In the genomic region with DNA sequence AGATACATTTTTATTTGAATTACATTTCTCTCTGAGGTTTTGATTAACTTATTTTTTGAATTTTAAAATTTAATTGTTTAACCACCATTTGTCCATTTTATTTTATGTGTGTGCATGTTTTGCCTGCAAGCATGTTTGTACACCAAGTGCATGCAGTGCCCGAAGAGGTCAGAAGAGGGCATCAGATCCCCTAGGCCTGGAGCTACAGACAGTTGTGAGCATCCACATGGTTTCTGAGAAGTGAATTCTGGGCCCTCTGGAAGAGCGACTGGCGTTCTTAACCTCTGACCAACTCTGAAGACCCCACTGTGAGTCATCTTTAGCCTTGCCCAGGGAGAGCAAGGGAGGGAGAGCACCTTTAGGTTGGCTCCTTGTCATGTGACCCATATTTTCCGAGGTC, we compare ENCODE assay signal across 8 mouse cellular contexts. TPM values are rescaled to one million over a fixed set of nuclear protein-coding genes. Genes with fewer than 3 reads are reported as not detected.
A peak's percentile ranks its signal among the peaks of the same experiment; 100 is the strongest.
DNase-seq lines count a peak whose midpoint lies in the region; ATAC-seq lines count a peak whose summit lies in the region.

No protein-coding gene starts in this region.

- H3K4me3 ChIP-seq in heart, embryonic 12.5 days = no peak overlapping the region
- H3K4me3 ChIP-seq in neural tube, embryonic 15.5 days (replicated peaks) = no peak overlapping the region
- H3K4me3 ChIP-seq in hindbrain, embryonic 14.5 days (replicated peaks; ENCODE audit: low read length) = no peak overlapping the region

- H3K27ac ChIP-seq in heart, embryonic 12.5 days (ENCODE audit: poor library complexity, severe bottlenecking) = no peak overlapping the region
- H3K27ac ChIP-seq in neural tube, embryonic 15.5 days (replicated peaks) = no peak overlapping the region
- no peak overlapping the region for H3K27ac ChIP-seq in hindbrain, embryonic 14.5 days

- no peaks in the 10 kb centered on the region for H3K9me3 ChIP-seq in heart, embryonic 12.5 days (replicated peaks)
- no peaks in the 10 kb centered on the region for H3K9me3 ChIP-seq in neural tube, embryonic 15.5 days (replicated peaks)
- H3K9me3 ChIP-seq in hindbrain, embryonic 14.5 days (ENCODE audit: control insufficient read depth, low read length) = no peaks in the 10 kb centered on the region

- H3K4me2 ChIP-seq in heart, embryonic 12.5 days = no peak overlapping the region
- H3K4me2 ChIP-seq in neural tube, embryonic 15.5 days = no peak overlapping the region
- H3K4me2 ChIP-seq in hindbrain, embryonic 14.5 days (replicated peaks) = no peak overlapping the region

- no peak overlapping the region for H3K9ac ChIP-seq in heart, embryonic 12.5 days
- H3K9ac ChIP-seq in neural tube, embryonic 15.5 days (replicated peaks) = no peak overlapping the region
- H3K9ac ChIP-seq in hindbrain, embryonic 14.5 days = no peak overlapping the region

- 88% methylated on average over 4 of the region's 4 CpGs for WGBS in heart, embryonic 12.5 days
- WGBS in neural tube, embryonic 15.5 days = 90% methylated on average over 4 of the region's 4 CpGs
- 91% methylated on average over 4 of the region's 4 CpGs for WGBS in hindbrain, embryonic 14.5 days

- no peak for ATAC-seq in heart, embryonic 12.5 days (ENCODE audit: insufficient number of reproducible peaks, low FRiP score)
- ATAC-seq in neural tube, embryonic 15.5 days (ENCODE audit: low FRiP score) = no peak
- ATAC-seq in hindbrain, embryonic 14.5 days (ENCODE audit: low FRiP score) = no peak

- H3K27me3 ChIP-seq in heart, embryonic 12.5 days (replicated peaks) = no peaks in the 10 kb centered on the region
- no peaks in the 10 kb centered on the region for H3K27me3 ChIP-seq in neural tube, embryonic 15.5 days (replicated peaks)
- H3K27me3 ChIP-seq in hindbrain, embryonic 14.5 days (ENCODE audit: control insufficient read depth, insufficient read depth, low read length) = no peaks in the 10 kb centered on the region

- H3K36me3 ChIP-seq in heart, embryonic 12.5 days = peaks cover 33% of the 10 kb centered on the region
- peaks cover 33% of the 10 kb centered on the region for H3K36me3 ChIP-seq in neural tube, embryonic 15.5 days
- H3K36me3 ChIP-seq in hindbrain, embryonic 14.5 days (replicated peaks; ENCODE audit: control insufficient read depth, insufficient read depth) = peaks cover 33% of the 10 kb centered on the region

- DNase-seq in heart, postnatal 4 days = peak; percentile 52
- peak; percentile 63 for DNase-seq in CD4-positive, CD25-positive, alpha-beta regulatory T cell, adult 2 months (ENCODE audit: low read depth, low spot score)
- DNase-seq in R1 (ENCODE audit: low read depth, low spot score) = peak; percentile 77
- DNase-seq in kidney, postnatal 4 days = peak; percentile 64 to 67
- DNase-seq in spleen, postnatal 10 days (ENCODE audit: low spot score in 2 of 2) = peak; percentile 69 to 85
- DNase-seq in hindbrain, embryonic 14.5 days (ENCODE audit: low spot score) = no peak

- no peaks in the 10 kb centered on the region; the same call in 1 of the 2 replicates for H3K4me1 ChIP-seq in heart, embryonic 12.5 days (replicated peaks)
- H3K4me1 ChIP-seq in neural tube, embryonic 15.5 days = peaks cover 13% of the 10 kb centered on the region
- no peaks in the 10 kb centered on the region for H3K4me1 ChIP-seq in hindbrain, embryonic 14.5 days (replicated peaks; ENCODE audit: control insufficient read depth, insufficient read depth, low read length)

RNA-seq across cellular contexts. Expression of gene Golgb1, which starts 9.9 kb away (rescaled TPM):
- total RNA-seq in heart, postnatal 4 days (2021) = 10 to 100 TPM; 31.8 to 36.7 TPM
- 59.3 and 64.2 TPM in 2 replicates for polyA plus RNA-seq in heart, embryonic 12.5 days (2016; fragmentation: Nextera tagmentation; extraction: Ambion mirVana)
- polyA plus RNA-seq in neural tube, embryonic 15.5 days (2015; fragmentation: Nextera tagmentation; extraction: Ambion mirVana) = 77.8 and 80.4 TPM in 2 replicates
- 63.0 and 86.1 TPM in 2 replicates for polyA plus RNA-seq in hindbrain, embryonic 14.5 days (2014; fragmentation: Nextera tagmentation; extraction: Ambion mirVana)

RNA-seq across cellular contexts. Expression of gene Eaf2, which starts 10.1 kb away (rescaled TPM):
- 1 to 10 TPM; 1.1 to 1.5 TPM for total RNA-seq in heart, postnatal 4 days (2021)
- polyA plus RNA-seq in heart, embryonic 12.5 days (2016; fragmentation: Nextera tagmentation; extraction: Ambion mirVana) = 0.45 and 0.80 TPM in 2 replicates
- polyA plus RNA-seq in neural tube, embryonic 15.5 days (2015; fragmentation: Nextera tagmentation; extraction: Ambion mirVana) = 0.50 and 1.1 TPM in 2 replicates
- 0.27 and 0.89 TPM in 2 replicates for polyA plus RNA-seq in hindbrain, embryonic 14.5 days (2014; fragmentation: Nextera tagmentation; extraction: Ambion mirVana)

RNA-seq across cellular contexts. Expression of gene Hcls1, which starts 49.9 kb away (rescaled TPM):
- 1 to 10 TPM; 7.0 to 7.1 TPM for total RNA-seq in heart, postnatal 4 days (2021)
- polyA plus RNA-seq in heart, embryonic 12.5 days (2016; fragmentation: Nextera tagmentation; extraction: Ambion mirVana) = 4.1 and 4.2 TPM in 2 replicates
- 2.5 and 15.1 TPM in 2 replicates for polyA plus RNA-seq in neural tube, embryonic 15.5 days (2015; fragmentation: Nextera tagmentation; extraction: Ambion mirVana)
- 0.73 and 0.99 TPM in 2 replicates for polyA plus RNA-seq in hindbrain, embryonic 14.5 days (2014; fragmentation: Nextera tagmentation; extraction: Ambion mirVana)

RNA-seq across cellular contexts. Expression of gene Iqcb1, which starts 56.7 kb away (rescaled TPM):
- 10 to 100 TPM; 14.7 to 17.2 TPM for total RNA-seq in heart, postnatal 4 days (2021)
- polyA plus RNA-seq in heart, embryonic 12.5 days (2016; fragmentation: Nextera tagmentation; extraction: Ambion mirVana) = 33.4 and 34.1 TPM in 2 replicates
- polyA plus RNA-seq in neural tube, embryonic 15.5 days (2015; fragmentation: Nextera tagmentation; extraction: Ambion mirVana) = 57.2 and 61.1 TPM in 2 replicates
- polyA plus RNA-seq in hindbrain, embryonic 14.5 days (2014; fragmentation: Nextera tagmentation; extraction: Ambion mirVana) = 61.5 and 62.4 TPM in 2 replicates
